Mouse (Mus musculus) CD8-positive naive resting alpha-beta T cell, adult 2 months (primary cell): Measurements from ENCODE around the gene Pou1f1.

Experiments used
- DNase-seq, 2 experiments: peaks; one replicate each; pipeline ENCODE4 v3.0.0; 2022; ENCODE audit warnings: low read depth in 2 of 2, low spot score in 2 of 2

Pou1f1 gene

DNA sequence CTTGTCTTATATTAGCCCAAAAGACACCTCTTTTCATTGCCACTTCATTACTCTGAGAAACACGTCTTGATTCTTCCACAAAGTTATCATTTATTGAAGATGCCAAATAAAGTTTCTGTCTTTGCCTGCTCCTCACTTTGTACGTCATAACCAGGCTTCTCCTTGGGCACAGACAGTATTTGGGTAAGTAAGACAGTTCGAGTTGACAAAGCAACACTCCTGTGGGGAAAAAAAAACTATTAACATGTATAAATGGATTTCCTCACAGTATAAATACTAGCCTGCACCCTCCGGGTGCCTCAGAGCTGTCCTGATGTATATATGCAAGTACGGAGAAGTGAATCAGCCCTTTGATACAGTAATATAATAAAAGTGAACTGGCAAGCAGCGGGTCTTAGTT is at the start of gene Pou1f1:
Gene Pou1f1 (plus strand): TSS at position 301 of the 400 bp plus-strand sequence.
- no peak for DNase-seq

DNA sequence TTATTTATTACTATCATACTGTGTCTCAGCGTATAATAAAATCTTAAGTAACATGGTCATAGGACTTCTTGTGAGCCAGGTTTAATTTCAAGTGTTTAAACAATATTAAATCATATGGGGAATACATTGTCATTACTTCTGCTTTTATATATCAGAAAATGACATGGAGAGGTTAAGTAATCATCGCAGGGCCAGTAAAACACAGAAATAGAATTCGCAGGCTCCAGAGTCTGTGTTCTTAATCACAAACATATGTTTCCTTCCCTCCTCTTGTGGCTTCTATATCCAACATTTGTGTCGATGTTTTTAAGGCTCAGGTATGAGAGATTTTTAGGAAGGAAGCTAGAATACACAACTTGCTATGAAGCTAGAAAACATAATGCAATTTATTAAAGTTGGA is 49.7 kb upstream of the Pou1f1 start:
- no peak for DNase-seq

DNA sequence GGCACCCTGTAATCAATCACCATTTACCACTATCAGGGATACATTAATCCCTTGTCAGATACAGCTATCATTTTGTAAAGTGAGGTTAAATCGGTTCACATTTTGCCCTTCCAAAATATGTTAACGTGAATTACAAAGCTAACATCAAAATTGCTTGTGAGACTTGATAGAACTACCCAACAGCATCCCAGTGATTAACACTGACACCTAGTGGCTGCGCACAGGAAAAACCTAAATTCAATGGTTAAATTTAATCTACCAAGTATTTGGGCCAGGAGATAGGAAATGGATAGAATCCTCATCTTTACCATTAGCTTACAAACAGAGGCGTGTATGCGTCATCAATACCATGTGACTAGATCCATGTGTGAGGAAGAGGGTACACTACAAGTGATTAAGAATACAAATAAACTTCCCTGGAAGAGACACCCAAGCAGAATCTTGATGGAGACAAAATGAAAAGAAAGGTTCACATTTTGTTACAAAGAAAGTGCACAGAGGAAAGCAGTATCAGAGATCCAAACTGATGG is 47.8 kb upstream of the Pou1f1 start:
- peak in 1 of 2 experiments; percentile 2 for DNase-seq

DNA sequence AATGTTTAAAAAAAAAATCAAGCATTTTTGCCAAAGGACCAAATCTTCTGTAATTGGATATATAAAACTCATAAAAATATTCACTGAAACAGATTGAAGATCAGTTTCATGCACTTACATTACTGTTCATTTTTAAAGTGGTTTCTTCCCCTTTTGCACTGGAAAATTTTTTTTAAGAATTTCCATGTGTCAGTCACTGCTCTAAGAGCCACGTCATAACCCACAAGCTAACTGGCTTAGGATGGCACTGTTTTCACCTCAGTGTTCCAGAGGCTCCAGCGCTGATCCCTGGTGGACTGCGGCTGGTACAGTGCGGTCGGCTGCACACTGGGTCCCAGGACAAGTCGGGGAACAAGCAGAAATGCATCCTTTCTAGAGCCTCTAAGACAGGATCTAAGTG is 34.6 kb upstream of the Pou1f1 start:
- DNase-seq, result no peak

DNA sequence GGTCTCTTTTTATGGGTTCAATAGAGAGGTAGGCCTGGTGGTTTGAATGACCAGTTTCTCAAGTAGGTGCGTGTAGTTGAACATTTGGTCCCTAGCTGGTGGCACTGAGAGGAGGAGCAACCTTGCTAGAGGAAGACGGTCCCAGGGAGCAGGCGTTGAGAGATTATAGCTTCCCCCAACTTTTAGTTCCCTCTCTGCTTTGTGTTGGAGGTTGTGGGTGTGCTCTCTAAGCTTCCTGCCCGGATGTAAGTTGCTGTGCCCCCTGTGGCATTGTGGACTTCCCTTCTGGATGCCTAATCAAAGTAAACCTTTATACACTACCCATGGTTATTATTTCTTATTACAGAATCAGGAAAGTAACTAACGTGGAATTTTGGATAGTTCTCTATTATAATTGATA is 24.3 kb upstream of the Pou1f1 start:
- DNase-seq, result no peak

DNA sequence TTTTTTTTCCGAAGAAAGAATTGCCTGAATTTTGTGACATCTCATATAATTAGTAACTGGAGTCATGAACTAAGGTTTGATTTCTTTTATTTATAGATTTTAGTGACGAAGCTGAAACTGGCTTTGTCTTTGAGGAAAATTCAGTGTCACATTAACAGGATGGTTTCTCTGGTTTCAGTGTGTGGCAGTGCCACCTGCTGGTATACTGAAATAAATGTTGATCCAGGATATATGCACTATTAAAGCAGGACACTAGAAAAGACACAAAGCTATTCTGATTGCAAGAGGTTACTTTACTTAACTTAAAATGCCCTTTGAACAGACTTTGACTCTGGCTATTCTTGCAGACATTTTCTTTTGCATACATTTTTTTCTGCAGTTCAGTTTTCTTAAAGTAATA is 23.3 kb upstream of the Pou1f1 start:
- DNase-seq, result no peak

DNA sequence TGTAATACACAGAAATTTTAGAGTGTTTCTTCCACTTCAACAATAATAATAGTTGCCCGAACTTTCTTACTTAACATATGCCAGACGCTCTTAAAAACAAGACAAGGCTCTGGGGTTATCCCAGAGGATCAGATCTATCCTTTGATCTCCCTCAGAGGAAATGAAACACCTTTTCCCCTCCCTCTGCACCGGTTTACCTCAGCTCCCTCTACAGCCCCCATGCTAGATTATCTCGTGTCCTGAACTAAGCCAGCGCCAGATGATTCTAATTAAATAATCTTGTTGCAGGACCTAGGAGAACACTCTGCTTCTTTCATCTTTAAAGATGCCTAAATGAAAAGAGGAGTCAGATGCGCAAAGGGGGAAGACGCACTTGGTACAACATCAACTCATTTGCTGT is 6.1 kb upstream of the Pou1f1 start:
- no peak for DNase-seq

DNA sequence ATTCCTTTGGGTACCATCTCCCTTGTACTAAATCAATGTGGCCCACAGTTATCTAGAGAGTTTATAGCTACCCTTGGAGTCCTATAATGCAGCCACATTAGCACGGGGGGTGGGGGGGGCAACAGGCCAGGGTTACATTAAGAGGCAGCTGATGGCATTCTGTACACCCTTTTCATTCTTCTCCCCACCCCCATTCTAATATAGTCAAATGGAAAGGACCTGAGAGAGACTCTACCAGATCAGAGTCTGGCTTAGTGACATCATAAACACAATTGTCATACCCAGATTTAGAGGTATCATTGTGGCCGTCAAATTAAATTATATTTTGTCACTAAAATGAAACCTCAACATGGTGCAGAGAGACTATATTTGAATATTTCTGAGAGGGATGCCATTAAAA is 5.7 kb downstream of the Pou1f1 start:
- DNase-seq, result no peak

DNA sequence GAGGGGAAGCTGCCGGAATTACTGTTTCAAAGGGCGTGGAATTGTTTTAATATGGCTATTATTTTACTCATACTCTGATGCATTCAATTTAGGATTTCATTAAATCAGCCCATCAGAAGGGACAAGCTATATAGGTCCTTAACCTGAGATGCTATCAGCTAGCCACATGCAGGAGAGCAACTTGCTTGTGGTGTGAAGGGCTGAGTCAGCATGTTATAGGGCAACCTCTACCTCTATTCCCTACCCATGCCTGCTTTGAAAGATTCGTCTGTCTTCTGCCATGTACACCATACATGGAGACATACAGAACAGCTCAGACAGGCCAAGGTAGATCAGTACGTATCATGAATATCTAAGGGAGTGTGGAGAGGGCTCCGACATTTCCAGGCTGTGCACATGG is 6.4 kb downstream of the Pou1f1 start:
- no peak for DNase-seq

DNA sequence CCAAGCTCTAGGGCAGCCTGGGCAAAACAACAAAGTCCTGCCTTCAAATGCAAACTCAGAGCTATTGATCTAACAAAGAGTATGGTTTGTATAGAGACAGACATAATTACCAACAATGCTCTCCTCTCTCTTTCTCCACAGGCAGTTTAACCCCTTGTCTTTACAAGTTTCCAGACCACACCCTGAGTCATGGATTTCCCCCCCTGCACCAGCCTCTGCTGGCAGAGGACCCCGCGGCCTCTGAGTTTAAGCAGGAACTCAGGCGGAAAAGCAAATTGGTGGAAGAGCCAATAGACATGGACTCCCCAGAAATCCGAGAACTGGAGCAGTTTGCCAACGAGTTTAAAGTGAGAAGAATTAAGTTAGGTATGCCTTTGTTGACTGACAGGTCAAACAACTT is 9.3 kb downstream of the Pou1f1 start:
- no peak for DNase-seq

DNA sequence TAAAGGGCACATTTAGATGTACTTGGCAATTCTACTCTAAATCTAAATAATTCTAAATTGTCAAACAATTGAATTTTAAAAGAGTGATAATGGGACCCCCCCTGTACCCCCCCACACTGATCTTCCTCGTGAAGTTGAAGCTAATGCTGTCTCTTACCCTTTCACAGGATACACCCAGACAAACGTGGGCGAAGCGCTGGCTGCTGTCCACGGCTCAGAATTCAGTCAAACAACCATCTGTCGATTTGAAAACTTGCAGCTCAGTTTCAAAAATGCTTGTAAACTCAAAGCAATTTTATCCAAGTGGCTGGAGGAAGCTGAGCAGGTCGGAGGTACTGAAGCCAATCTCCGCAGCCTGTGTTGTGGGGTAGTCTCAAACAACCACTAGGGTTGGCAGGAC is 11.4 kb downstream of the Pou1f1 start:
- no peak for DNase-seq

DNA sequence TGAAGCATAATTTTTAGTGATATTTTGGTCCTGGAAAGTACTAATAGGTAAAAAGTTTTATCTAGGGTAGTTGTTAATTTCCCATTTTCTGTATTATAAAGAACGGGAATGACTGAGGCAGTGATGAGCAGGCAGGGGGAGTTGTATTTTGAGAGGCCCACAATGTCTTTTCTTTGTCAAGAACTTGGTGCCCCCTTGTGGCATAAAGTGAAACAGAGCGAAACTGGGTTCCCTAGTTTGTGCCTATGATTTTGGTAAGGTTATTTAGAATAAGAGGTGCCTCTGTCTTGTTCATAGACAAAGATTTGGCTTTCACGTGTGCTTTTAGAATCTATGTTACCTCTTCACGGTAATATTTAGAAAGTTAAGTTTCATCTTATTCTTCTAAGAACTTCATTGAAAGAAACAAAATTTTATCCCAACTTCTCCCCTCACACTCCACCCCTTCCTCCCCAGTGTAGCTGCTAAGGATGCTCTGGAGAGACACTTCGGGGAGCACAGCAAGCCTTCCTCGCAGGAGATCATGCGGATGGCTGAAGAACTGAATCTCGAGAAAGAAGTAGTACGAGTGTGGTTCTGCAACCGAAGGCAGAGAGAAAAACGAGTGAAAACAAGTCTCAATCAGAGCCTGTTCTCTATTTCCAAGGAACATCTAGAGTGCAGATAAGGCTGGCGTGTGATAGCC is 13.1 kb downstream of the Pou1f1 start:
- DNase-seq, result peak in 1 of 2 experiments; percentile 25

DNA sequence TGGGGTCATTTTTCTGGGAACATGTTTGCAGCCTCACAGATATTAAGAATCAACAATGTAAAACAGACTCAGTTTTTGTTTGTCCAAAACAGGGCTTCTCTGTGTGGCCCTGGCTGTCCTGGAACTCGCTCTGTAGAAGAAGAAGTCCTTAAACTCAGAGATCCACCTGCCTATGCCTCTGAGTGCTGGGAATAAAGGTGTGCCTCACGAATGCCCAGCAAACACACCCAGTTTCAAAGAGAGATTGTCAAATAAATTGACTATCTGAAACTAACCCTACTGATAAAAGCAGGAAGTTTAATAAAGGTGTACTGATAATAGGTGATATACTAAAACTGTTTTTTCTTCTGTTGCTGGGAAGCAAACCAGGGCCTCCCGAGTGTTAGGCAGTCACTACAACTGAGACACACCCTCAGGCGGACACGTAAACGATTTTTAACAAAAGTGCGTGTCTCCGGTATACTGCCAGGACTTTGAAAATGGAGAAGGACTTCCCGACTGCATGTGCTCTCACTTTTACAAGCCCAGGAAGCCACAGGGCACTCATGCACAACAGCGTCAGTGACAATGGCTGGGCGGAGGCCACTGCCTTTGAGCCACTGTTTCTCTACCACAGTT is 23.5 kb downstream of the Pou1f1 start:
- DNase-seq, result no peak

DNA sequence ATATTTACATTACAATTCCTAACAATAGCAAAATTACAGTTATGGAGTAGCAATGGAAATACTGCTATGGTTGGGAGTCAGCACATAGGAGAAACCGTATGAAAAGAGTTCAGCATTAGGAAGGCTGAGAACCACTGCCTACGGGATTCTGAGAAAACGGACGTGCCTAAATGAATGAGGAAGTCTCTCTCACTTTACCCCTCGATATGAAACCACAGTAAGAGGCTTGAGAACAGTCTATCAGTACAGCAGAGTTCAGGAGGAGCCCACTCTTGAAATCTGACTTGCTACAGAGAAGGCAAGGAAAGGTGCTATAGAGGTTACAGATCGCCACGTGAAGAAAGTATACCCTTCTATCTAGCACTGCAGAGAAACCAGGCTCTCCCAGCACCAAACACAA is 28.6 kb downstream of the Pou1f1 start:
- DNase-seq, result no peak

DNA sequence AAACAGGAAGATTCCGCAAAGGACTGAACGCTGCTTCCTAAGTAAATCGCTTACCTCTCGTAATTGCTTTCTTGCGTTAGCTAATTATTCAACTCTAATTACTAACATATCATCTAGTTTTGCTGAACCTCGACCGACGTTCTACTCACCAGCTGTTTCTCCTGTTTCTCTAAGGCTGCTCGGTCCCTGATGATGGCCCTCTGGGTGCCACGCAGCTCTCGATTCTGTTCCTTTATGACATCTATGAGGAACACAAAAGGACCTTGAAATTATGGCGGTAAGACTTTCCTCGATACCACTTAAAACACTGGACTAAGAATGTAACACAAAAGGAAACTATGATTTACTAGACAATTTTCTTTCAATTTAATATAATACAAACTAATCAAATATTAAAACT is 30.5 kb downstream of the Pou1f1 start:
- no peak for DNase-seq

DNA sequence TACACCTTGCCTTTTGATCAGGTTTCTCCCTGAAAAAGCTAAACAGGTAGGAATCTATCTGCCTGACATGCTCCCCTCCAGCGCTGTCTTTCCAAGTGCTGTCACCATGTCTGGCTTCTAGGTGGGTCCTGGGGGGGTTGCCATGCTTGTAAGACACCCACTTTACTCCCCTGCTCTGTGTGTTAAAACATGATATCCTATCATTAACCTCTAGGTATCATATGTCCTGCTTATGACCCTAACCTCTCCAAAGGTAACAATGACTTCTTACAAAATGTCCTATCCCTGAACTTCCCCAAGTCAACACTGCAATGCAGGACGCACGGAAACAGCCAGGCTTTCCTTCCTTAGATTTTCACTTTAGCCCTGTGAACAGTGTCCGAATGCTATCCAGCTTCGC is 34.0 kb downstream of the Pou1f1 start:
- DNase-seq, result no peak

DNA sequence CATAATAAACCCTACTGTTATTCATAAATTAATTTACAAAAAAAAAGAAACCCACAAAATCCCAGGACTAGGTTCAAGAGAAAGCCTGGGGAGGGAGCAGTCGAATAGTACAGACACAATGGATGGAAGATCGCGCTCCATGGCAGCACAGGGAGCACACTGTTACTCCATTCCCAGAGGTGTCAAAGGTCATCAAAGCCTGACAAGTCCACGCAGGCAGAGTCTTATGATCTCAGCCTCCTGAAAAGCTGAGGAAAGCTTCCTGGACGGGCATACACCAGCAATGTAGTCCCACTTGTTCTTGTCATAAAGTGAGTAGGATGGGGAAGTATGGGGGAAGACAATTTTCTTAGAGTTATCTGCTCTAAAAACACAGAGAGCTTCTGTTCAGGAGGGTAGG is 37.1 kb downstream of the Pou1f1 start:
- no peak for DNase-seq

DNA sequence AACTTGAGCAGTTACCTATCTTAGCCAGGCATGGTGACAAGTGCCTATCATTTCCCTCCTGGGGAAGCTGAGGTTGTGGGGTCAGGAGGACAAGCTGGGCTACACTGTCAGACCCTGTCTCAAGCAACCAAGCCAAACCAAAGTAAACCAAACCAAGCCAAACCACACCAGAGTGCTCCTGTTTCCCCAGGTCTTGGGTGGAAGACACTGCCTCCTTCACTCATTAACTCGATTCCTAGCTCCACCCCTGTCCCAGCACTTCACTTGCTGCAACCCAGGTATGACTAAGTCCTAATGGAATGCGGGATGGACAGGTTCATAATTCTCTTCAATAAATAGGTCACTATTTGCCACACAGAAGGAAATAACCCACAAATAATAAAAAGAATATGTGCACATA is 39.3 kb downstream of the Pou1f1 start:
- no peak for DNase-seq

DNA sequence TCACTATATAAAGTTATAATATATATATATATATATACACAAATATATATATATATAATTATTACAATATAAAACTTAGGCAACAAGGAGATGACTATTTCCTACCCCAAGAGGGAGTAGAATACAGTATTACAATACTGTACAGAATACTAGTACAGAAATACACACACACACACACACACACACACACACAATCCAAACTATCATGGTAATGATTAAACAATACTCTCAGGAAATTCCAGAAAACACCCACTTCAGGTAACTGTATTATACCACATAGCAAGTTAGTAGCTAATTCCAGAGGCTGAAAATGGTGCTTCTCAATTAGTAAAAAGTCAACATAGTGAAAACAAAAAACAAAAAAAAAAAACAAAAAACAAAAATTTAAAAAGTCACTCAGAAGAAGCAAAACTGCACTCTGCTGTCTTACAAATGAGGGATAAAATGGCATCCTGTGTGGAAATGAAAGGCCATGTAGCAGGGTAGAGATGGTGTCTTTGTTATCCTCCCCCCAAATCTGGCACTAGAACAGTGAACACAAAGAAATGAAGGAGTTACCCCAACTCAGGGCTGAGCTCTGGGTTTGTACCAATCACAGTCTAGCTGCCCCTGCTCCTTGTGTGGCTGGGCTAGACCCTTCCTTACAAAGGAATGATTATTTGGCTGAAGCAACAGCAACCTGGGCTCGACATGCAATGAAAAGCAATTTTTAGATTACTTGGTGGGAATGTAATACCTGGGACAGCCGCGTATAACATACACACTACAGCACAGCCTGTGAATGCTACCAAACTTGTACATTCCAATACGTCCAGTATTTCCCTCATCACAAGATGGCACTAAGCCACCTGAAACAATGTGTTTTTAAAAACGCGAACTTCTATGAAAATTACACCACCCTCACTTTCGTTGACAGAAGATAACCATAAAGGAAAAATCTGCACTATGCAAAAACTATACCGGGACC is 41.0 kb downstream of the Pou1f1 start:
- DNase-seq, result no peak

DNA sequence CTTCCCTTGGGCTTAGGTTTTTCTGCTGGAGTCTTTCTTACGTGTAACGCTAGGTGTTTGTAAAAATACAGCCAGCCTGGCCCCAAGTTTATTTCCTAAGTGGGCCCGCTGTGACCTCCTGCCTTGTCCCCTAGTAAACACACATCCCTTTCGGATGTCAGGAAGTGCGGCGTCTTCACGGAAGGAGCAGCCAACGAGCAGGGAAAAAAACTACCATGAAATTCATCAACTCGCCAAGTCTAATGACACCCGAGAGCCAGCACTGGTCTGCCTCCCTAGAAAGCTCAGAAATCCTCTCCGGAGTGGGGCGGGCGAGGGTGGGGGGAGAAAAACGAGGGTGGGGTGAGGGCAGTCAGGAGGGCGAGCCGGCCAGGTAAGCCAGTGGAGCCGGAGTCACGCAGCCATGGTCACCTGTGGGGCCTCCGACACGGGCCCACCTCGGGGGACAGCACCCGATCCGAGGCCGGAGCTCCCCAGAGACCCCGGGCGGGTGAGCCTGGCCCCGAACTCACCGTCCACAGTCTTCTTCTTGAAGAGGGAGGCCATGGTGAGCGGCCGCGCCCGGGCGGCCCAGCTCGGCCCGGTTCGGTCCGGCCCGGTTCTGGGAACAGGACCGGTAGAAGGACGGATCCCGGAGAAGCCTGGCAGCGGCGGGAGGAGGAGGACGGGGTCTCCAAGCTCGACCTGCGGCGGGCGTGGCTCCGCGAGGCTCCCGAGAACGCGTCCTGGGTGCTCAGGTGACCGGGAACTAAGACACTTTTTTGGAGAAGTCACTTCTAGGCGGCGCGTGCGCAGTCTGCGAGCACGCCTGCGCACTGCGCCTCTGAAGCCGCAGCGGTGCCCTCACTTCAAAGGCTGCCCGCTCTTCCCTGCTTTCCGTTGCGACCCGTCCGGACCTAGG is 41.9 kb downstream of the Pou1f1 start, which contains the start of gene Chmp2b:
Gene Chmp2b (minus strand): TSS at position 764 of the 901 bp plus-strand sequence.
- DNase-seq, result peak; percentile 60 to 69

DNA sequence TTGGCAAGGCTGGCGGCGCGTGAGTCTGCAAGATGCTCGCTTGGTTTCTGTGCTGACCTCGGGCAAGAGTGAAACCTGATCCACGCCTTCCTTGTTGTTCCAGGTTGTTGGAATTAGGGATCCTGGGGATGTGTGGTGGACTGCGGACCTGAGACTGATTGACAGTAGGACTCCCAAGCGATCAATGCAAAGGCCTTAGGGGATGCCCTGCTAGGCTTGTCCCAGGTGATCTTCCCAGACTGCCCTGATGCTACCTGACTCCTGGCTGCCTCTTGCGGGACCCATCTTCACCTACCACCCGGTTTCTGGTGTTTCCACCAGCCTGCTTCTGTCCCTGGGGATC is 42.5 kb downstream of the Pou1f1 start:
- DNase-seq, result no peak
